Mouse (Mus musculus): Measurements from ENCODE around the gene Vmn2r47.
"Not testable (repeated sequence)": the region's sequence is repeated elsewhere in the genome, so short reads cannot be mapped to it uniquely, and the experiment has no call there.

Vmn2r47 gene

DNA sequence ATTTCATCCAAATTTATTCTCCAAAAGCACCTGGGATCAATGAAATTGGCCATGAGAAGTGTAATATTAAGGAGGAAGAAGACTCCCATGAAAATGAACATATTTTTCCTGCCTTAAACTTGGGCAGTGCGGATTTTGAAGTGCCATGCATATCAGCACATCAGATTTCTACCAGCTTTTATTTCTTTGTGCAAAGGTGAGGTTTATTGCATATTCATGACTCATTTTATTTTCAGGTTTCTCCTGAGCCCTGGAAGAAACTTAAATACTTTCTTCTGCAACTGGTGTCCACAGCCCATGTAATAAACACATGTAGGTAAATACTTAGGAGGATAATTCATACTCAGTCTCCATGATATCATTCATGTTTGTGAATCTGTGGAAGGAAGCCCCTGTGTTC, at the start of gene Vmn2r47:
TSS of gene Vmn2r47 (minus strand) at position 101 of the 400 bp plus-strand sequence.
- in situ Hi-C loops (cut with MboI; ENCODE audit: unreplicated experiment in 2 of 2) = not testable (repeated sequence)

GRCm38 (mm10) chr7:9770471-9770870, 70.7 kb downstream of the Vmn2r47 start, which contains the start of gene Vmn2r46:
Gene Vmn2r46, minus strand, starts transcription at chr7:9770571.
- in situ Hi-C loops (cut with MboI; ENCODE audit: unreplicated experiment in 2 of 2) = not testable (repeated sequence)
